Mouse (Mus musculus) heart, adult 9 months (tissue): ENCODE results near the gene Ophn1.

Experiments
- DNase-seq, 2 experiments: peaks; one replicate each; pipeline ENCODE4 v3.0.0; 2022; ENCODE audit warnings: low spot score in 2 of 2

Gene Ophn1

GRCm38 (mm10) chrX:98835989-98836388, 54.8 kb downstream of the Ophn1 start:
- no peak for DNase-seq

GRCm38 (mm10) chrX:98803813-98804212, 87.0 kb downstream of the Ophn1 start:
- no peak for DNase-seq

- DNase-seq = no peak
These were observed 116.4 kb downstream of the Ophn1 start for GRCm38 (mm10) chrX:98774247-98774950.

GRCm38 (mm10) chrX:98755089-98755488, 135.7 kb downstream of the Ophn1 start:
- no peak for DNase-seq

- no peak for DNase-seq
These were observed 139.5 kb downstream of the Ophn1 start for GRCm38 (mm10) chrX:98751279-98751817.

GRCm38 (mm10) chrX:98736758-98737157, 154.1 kb downstream of the Ophn1 start:
- no peak for DNase-seq

GRCm38 (mm10) chrX:98722991-98723390, 167.8 kb downstream of the Ophn1 start:
- no peak for DNase-seq

GRCm38 (mm10) chrX:98707766-98708165, 183.1 kb downstream of the Ophn1 start:
- DNase-seq = no peak

GRCm38 (mm10) chrX:98701635-98702034, 189.2 kb downstream of the Ophn1 start:
- peak; percentile 23 to 30 for DNase-seq

- no peak for DNase-seq
These were observed 208.2 kb downstream of the Ophn1 start for GRCm38 (mm10) chrX:98682603-98683002.

GRCm38 (mm10) chrX:98681281-98681680, 209.5 kb downstream of the Ophn1 start:
- no peak for DNase-seq

- peak in 1 of 2 experiments; percentile 3 for DNase-seq
These were observed 219.8 kb downstream of the Ophn1 start for GRCm38 (mm10) chrX:98670988-98671387.

- no peak for DNase-seq
These were observed 239.4 kb downstream of the Ophn1 start for GRCm38 (mm10) chrX:98651431-98651830.

- no peak for DNase-seq
These were observed 262.0 kb downstream of the Ophn1 start for GRCm38 (mm10) chrX:98628666-98629404.

GRCm38 (mm10) chrX:98618865-98619264, 272.0 kb downstream of the Ophn1 start:
- no peak for DNase-seq

GRCm38 (mm10) chrX:98617426-98617825, 273.4 kb downstream of the Ophn1 start:
- no peak for DNase-seq

GRCm38 (mm10) chrX:98574201-98574600, 316.6 kb downstream of the Ophn1 start:
- no peak for DNase-seq

- no peak for DNase-seq
These were observed 344.4 kb downstream of the Ophn1 start for GRCm38 (mm10) chrX:98546458-98546857.

GRCm38 (mm10) chrX:98515329-98515728, 375.5 kb downstream of the Ophn1 start:
- peak; percentile 0 to 27 for DNase-seq

- no peak for DNase-seq
These were observed 376.4 kb downstream of the Ophn1 start for GRCm38 (mm10) chrX:98514359-98514904.
